Mouse (Mus musculus): Measurements from ENCODE around the gene Nln.
A peak's percentile ranks its signal among the peaks of the same experiment; 100 is the strongest.

Nln gene

GRCm38 (mm10) chr13:104042738-104043137 is 66.7 kb downstream of the Nln start:
- DNase-seq (ENCODE audit: low read depth, low spot score), result no peak

- no peak for DNase-seq (ENCODE audit: low read depth, low spot score)
These were observed 67.9 kb downstream of the Nln start for GRCm38 (mm10) chr13:104041481-104041880.

GRCm38 (mm10) chr13:104040950-104041349 is 68.5 kb downstream of the Nln start:
- DNase-seq (ENCODE audit: low read depth, low spot score), result no peak

DNA sequence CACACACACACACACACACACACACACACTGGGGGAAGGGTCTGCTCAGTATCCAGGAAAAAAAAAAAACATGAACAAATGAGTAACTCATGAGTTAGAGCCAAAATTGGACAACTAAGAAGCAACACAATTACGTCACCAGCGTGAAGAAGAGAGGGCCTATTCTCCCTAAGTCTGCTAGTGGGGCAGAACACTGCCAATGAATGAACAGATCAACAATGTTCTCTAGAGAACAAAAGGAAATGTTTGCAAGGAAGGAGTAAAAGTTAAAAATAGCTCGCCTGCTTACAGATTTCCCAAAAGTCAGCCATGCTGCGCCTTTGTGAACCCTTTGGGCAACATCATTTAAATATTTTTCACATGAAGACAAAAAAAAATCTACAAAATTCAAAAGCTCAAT is 69.6 kb downstream of the Nln start:
- peak; percentile 73 for DNase-seq (ENCODE audit: low read depth, low spot score)

DNA sequence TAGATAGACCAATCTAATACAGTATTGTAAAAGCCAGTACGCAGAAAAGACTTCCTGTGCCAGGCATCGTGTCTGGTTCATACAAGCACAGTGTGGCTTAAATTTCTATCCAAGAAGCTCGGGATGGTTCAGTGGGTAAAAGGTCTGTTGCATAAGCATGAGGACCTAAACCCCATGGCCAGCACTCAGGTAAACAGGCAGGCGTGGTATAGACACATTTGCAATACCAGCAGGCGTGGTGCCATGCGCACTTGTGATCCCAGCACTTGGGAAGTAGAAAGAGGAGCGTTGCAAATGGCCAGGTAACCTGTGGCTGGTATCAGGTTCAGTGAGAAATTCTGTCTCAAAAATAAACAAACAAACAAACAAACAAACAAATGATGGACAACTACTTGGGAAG is 70.5 kb downstream of the Nln start:
- no peak for DNase-seq (ENCODE audit: low read depth, low spot score)

DNA sequence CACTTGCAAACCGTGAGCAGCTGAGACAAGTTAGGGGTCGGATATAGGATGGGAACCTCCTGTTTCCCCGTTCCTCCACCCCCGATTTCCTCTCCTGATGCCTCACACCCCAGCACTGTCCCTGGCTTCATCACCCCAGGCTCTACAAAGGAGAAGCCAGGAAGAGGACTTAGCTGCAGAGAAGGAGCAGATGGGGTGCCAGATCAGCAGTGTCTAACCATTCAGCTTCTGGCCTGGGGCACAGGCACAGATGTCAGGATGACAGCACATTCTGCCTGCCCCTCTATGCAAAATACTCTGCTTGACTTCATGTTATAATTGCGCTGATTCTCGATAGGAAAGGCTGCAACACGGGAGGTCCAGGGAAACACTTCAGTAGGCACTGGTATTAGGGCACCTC is 71.1 kb downstream of the Nln start:
- no peak for DNase-seq (ENCODE audit: low read depth, low spot score)

GRCm38 (mm10) chr13:104037531-104038290 is 71.7 kb downstream of the Nln start:
- DNase-seq (ENCODE audit: low read depth, low spot score), result no peak

DNA sequence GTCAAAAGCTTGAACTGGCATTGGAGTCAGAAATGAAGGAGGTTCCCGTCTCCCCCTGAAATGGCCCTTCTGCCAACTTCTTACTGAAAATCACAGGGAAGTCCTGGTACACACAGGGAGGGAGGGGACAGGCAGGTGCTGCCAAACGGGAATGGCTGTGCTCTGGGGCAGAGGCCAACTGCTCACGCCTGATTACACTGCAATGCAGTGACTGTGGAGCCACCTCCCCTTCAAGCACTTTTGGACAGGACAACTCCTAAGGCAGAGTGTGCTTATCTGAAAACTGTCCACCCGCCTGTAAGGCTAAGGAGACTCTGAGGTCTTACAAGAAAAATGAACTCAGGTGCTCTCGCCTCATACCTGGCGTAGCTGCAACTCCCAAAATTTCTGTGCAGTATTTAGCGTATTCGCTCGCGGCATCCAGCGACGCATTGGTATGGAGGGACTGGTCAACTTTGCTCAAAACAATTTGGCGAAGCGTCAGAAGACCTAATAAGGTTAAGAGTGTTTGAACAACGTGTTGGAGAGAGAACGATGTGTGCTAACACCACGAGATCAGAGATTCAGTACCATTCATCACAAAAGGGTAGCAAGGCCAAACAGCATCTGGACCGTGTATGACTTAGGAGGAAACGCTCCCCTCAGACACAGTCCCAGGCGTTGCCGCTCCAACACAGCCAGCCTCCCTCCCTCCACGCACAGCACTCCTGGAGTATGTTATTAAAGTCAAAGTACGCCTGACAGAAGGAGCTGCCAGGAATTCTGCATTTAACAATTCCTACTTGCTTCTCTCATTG is 72.7 kb downstream of the Nln start:
- DNase-seq (ENCODE audit: low read depth, low spot score), result no peak

GRCm38 (mm10) chr13:104035651-104036050 is 73.8 kb downstream of the Nln start:
- DNase-seq (ENCODE audit: low read depth, low spot score), result no peak

- no peak for DNase-seq (ENCODE audit: low read depth, low spot score)
These were observed 74.6 kb downstream of the Nln start for GRCm38 (mm10) chr13:104034854-104035253.

- no peak for DNase-seq (ENCODE audit: low read depth, low spot score)
These were observed 76.7 kb downstream of the Nln start for GRCm38 (mm10) chr13:104032620-104033133.

DNA sequence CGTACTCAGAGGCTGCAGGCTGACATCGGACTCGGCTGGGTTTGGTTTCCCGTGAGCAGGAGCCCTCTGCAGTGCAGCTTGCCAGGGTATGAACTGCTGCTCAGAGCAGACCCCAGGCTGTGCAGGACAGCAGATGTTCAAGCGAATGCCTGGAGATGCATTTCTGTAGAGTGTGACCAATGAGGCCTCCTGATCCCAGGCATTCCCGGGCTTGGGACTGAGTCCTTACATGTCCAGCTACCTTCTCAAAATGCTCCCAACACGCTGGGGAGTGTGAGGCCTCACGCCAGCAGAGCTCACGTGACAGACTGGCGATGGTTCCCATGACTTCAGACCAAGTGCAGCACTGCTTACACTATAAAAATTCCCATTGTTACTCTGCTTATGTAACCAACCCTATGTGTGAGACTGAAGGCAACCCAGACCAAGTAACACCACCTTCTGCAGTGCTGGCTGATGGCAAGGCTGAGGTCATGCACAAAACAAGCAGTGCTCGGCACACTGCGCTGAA is 77.5 kb downstream of the Nln start:
- peak; percentile 81 for DNase-seq (ENCODE audit: low read depth, low spot score)

DNA sequence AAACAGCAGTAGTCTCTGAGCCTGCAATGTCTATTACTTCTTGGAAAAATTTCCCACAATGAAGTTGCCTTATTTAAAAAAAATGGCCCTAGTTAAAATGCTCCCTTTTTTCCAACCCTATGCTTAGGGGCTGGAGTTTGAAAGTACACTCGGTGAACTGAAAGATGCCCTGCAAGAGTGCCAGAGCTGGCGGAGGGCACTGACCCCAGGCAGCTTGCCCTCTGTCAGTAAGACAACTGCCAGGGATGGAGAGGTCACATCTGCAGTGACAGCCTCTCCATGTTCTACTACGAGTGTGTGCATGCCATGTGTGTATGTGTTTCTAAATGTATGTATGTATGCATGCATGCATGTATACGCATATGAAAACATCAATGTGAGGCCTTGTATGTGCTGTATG is 78.5 kb downstream of the Nln start:
- DNase-seq (ENCODE audit: low read depth, low spot score), result no peak

DNA sequence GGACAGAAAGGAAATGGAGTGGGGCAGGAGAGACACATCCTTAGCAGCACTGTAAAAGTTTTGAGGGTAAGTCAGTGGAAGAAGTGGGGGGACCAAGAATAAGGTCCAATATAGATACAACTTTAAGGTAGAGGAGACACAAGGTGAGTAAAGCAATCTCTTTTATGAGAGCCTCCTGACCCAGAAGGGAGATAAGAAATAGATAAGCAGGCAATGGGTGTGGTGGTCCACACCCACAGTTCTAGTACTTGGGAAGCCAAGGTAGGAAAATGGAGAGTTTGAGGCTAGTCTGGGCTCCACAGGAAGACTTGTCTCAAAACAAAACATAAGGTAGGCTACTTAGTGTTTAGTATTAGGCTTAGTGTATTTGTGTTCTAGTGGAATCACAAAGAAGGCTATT is 79.9 kb downstream of the Nln start:
- DNase-seq (ENCODE audit: low read depth, low spot score), result no peak

GRCm38 (mm10) chr13:104029089-104029488 is 80.3 kb downstream of the Nln start:
- DNase-seq (ENCODE audit: low read depth, low spot score), result no peak

DNA sequence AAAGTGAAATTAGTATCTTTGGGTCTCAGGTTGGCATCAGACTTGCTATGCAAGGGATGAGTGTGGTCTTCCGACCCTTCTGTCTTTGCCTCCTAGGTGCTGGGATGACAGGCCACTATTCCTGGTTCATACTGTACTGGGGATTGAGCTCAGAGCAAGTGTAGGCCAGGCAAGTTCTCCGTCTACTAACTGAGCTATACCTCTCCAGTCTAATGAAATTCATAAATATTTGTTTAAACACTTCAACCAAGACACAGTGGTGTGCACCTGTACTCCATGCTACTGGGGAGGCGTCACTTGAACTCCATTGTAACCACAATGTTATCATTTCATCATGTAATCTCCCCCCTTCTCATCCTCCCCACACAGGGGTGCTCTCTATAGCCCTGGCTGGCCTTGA is 82.9 kb downstream of the Nln start:
- DNase-seq (ENCODE audit: low read depth, low spot score), result no peak

DNA sequence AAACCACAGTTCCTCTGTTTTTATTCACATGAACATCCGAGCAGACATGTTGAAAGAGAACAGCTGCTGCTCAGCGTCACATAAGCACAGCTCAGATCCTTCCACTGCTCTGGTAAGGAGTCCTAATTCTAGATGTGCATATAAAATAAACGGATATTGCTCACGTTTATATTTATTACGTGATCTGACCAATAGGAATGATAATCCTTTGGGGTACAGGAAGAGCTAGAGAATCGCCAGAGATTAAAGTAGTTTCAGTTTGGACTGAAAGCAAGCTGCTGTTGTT is 83.8 kb downstream of the Nln start:
- DNase-seq (ENCODE audit: low read depth, low spot score), result no peak

DNA sequence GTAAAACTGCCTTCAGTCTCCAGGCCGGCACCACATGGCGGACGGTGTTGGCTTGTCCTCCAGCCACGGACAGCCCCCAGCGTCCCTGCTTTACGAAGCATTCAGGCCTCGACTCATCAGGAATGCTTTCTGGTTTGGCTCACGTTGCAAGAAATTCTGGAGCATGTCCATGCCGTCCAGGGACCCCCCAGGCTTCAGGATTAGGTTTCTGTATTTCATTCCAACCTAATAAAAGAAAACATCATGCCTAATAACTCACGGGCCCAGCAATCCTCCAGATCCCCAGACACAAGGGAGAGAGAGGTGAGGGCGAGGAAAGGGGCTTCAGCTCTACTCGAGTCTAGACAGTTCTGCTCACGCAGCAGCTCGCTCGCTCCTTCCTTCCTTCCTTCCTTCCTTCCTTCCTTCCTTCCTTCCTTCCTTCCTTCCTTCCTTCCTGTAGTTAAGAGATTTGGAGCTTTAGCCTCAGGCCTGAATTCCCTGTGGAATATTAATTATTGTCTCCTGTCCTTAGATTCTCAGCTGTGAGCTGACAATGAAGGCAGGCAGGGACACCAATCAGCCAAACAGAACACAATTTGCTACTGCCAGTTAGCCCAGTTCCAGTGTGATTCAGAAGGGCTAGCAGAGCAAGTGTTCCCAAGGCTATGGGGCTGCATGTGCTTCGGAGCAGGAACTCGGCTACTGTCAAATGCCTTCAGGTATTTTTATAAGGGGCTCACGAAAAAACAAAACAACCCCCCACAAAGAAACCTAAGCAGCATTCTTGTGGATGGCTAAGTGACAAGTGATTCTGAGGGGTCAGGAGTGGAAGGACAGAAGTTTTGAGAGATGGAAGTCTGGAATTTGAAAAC is 84.3 kb downstream of the Nln start:
- no peak for DNase-seq (ENCODE audit: low read depth, low spot score)

GRCm38 (mm10) chr13:104024275-104024674 is 85.1 kb downstream of the Nln start:
- DNase-seq (ENCODE audit: low read depth, low spot score), result no peak

GRCm38 (mm10) chr13:104023356-104023911 is 86.0 kb downstream of the Nln start:
- DNase-seq (ENCODE audit: low read depth, low spot score), result peak; percentile 55

DNA sequence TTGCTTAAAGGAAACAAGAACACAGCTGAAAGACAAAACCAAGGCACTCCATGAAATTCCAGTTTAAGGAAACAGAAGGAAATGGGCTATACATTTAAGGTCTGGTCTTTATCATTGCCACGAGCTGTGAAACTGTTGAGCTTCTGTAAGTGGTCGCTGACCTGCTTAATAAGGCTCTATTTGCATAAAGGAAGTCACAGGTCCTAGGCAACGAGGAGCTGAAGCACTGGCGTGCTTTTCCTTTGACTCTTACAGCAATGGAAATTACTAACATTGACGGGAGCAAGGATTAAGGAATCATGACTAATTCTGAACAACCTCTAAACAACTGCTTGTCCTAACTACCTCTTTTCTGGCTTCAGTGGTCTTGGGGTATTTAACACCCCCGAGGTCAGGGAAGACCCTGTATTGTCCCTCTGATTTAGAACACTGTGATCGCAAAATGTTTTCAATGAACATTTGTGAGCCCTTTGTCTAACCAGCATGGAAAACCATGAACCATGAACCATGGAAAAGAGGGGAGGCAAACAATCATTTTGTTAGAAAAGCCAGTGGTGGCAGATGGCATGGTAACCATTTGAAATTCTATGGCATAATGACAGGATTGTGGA is 90.8 kb downstream of the Nln start:
- no peak for DNase-seq (ENCODE audit: low read depth, low spot score)
